Mouse (Mus musculus): ENCODE results near the gene Zbtb34.

DNA sequence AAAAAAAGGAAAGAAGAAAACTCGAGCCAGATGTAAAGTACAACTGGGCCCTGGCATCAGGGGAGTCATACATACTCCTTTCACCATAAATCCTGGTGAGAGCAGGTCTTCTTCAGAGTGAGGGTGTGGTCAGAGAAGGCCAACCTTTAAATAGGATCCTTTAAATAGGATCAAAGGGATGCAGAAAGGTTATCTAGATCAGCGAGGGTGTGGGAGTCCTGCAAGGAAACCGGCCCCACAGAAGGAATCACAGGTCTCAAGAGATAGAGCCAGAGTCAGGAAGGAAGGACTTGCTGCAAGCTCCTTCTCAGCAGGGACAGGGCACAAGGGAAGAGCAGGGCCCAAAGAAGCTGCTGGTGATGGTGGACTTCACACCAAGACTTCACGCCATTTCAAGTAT lies 13.7 kb downstream of the Zbtb34 start:
- no peak for TF ChIP-seq CTCF (IDR thresholded peaks at IDR 0.05)
- TF ChIP-seq EP300 (IDR thresholded peaks at IDR 0.05) = no peak
